Mouse (Mus musculus) heart, postnatal 0 days (tissue): ENCODE measurements at regions not wholly inside any gene's neighbourhood (a gene's known extent, or its start where the extent isn't known, plus 50 kb on each side); places are given as distances from the start of the nearest gene placed in this dataset.
A peak's percentile ranks its signal among the peaks of the same experiment; 100 is the strongest.
"Not testable (repeated sequence)": the region's sequence is repeated elsewhere in the genome, so short reads cannot be mapped to it uniquely, and the experiment has no call there.

Experiments used
- ATAC-seq: fragments of 200-750 bp; cut with Nextera tagmentation; 2 replicates; pipeline ENCODE4 v1.8.0; 2017; ENCODE audit warnings: low read depth, moderate number of reproducible peaks, moderate library complexity; ENCODE audit not compliant: insufficient read depth
- DNase-seq: peaks from one replicate; pipeline ENCODE4 v3.0.0-alpha.2; 2016; ENCODE audit warnings: low spot score
- H3K27ac ChIP-seq: fragments of 300-500 bp; sonication (generic); 2 replicates; pipeline ENCODE4 v1.5.1; 2014; ENCODE audit warnings: low read depth, mild to moderate bottlenecking
- H3K27me3 ChIP-seq: fragments of 300-500 bp; sonication (generic); 2 replicates; pipeline ENCODE4 v1.6.1; 2014; ENCODE audit warnings: low read length, mixed read lengths; ENCODE audit not compliant: control insufficient read depth, insufficient read depth
- H3K36me3 ChIP-seq: fragments of 300-500 bp; sonication (generic); replicated peaks from 2 replicates; pipeline ENCODE4 v1.6.1; 2014; ENCODE audit warnings: low read length, mixed read lengths; ENCODE audit not compliant: control insufficient read depth, insufficient read depth
- H3K4me1 ChIP-seq: fragments of 300-500 bp; sonication (generic); 2 replicates; pipeline ENCODE4 v1.6.1; 2014; ENCODE audit warnings: antibody characterized with exemption; ENCODE audit not compliant: control insufficient read depth, insufficient read depth
- H3K4me2 ChIP-seq: fragments of 300-500 bp; sonication (generic); 2 replicates; pipeline ENCODE4 v1.6.1; 2014; ENCODE audit warnings: low read depth, mild to moderate bottlenecking, low read length, moderate library complexity
- H3K4me3 ChIP-seq: fragments of 300-500 bp; sonication (generic); 2 replicates; pipeline ENCODE4 v1.5.1; 2014; ENCODE audit warnings: low read depth, low read length
- H3K9ac ChIP-seq: fragments of 300-500 bp; sonication (generic); replicated peaks from 2 replicates; pipeline ENCODE4 v1.6.1; 2014; ENCODE audit warnings: low read depth, low read length, mixed read lengths
- H3K9me3 ChIP-seq: fragments of 300-500 bp; sonication (generic); replicated peaks from 2 replicates; pipeline ENCODE4 v1.6.1; 2016; ENCODE audit warnings: low read length; ENCODE audit not compliant: control insufficient read depth
- CTCF ChIP-seq: IDR thresholded peaks from 2 replicates; pipeline ENCODE4 v1.5.1; 2016; ENCODE audit warnings: antibody characterized with exemption, control low read depth, low read depth
- EP300 ChIP-seq: IDR thresholded peaks from 2 replicates; pipeline ENCODE4 v1.6.1; 2016; ENCODE audit warnings: antibody characterized with exemption, low read depth
- WGBS: fragments of 180-500 bp; shearing (Covaris S2); extraction: QIAGEN DNeasy Blood & Tissue Kit; methylation state at CpG from one replicate; pipeline ENCODE4 v1.1.7; 2014; 5-methylcytosine and 5-hydroxymethylcytosine counted together

DNA sequence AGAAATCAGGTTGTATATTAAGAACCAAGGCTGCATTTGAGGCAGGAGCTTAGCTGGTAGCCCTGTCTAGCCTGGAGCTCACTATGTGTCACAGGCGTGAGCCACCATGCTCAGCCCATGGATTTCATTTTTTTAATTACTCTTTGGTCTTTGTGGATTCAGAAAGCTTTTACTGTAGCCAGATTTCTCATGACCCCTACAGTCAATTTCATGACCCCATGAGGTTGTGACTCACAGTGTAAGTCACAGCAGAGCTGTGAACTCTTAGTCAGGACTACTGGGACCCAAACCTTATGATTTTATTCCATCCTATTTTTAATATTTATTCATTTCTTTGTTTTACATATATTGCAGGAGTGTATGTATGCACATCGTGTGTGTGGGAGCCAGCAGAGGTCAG is 61.9 kb upstream of the Akap13 start:
- Histone ChIP-seq H3K4me3 (no peak overlapping the region), H3K9ac (no peak overlapping the region), H3K4me2 (no peak overlapping the region), H3K4me1 (peaks cover 24% of the 10 kb centered on the region; the same call in 1 of the 2 replicates), H3K9me3 (no peaks in the 10 kb centered on the region), H3K27ac (no peak overlapping the region), H3K27me3 (no peaks in the 10 kb centered on the region), H3K36me3 (no peaks in the 10 kb centered on the region)
- WGBS: 95% methylated on average over 2 of the region's 2 CpGs
- ATAC-seq: no peak
- DNase-seq: no peak
- no peak for TF ChIP-seq EP300
- no peak for TF ChIP-seq CTCF

GRCm38 (mm10) chr7:75394866-75395580 is 60.3 kb upstream of the Akap13 start:
- Histone ChIP-seq H3K4me2 (no peak overlapping the region), H3K4me1 (peaks cover 28% of the 10 kb centered on the region; the same call in 1 of the 2 replicates), H3K9ac (0 out of 2 replicates have a peak overlapping the region, but pooled peaks have one; percentile 11), H3K36me3 (no peaks in the 10 kb centered on the region), H3K27me3 (no peaks in the 10 kb centered on the region), H3K9me3 (no peaks in the 10 kb centered on the region), H3K27ac (peak overlapping the region; percentile 64), H3K4me3 (no peak overlapping the region)
- WGBS: 17% methylated on average over 8 of the region's 8 CpGs
- DNase-seq (peak; percentile 78), ATAC-seq (0 out of 2 replicates have a peak, but pooled peaks have one; percentile 42)
- no peak for TF ChIP-seq EP300
- TF ChIP-seq CTCF: no peak

DNA sequence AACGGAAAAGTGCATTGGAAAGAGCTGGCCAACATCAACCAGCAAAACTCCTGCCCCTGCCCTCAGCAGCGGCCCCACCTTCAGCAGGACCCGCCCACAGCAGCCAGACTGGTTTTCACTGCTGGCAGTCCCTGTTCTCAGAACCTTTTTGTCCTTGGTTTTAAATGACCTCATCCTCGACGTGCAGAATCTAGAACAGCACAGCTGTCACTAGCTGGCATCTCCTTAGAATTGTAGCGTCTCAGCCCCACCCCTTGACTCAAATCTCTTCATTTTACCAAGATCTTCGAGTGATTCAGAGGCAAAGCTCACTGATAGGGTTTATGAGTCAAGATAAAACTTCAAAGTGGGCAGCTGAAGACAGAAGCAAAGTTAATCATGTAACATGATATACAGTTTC is 57.8 kb upstream of the Akap13 start:
- no peak overlapping the region for H3K9ac ChIP-seq
- TF ChIP-seq EP300 (no peak), CTCF (no peak)
- peaks cover 38% of the 10 kb centered on the region; the same call in 1 of the 2 replicates for H3K4me1 ChIP-seq
- 6% methylated on average over 7 of the region's 7 CpGs for WGBS
- ATAC-seq: peak; percentile 25; the same call in 1 of the 2 replicates
- DNase-seq: peak; percentile 72
- peak overlapping the region; percentile 21; the same call in 1 of the 2 replicates for H3K4me2 ChIP-seq
- H3K36me3 ChIP-seq: no peaks in the 10 kb centered on the region
- H3K27ac ChIP-seq: peak overlapping the region; percentile 28
- no peaks in the 10 kb centered on the region for H3K9me3 ChIP-seq
- no peak overlapping the region for H3K4me3 ChIP-seq
- no peaks in the 10 kb centered on the region for H3K27me3 ChIP-seq

DNA sequence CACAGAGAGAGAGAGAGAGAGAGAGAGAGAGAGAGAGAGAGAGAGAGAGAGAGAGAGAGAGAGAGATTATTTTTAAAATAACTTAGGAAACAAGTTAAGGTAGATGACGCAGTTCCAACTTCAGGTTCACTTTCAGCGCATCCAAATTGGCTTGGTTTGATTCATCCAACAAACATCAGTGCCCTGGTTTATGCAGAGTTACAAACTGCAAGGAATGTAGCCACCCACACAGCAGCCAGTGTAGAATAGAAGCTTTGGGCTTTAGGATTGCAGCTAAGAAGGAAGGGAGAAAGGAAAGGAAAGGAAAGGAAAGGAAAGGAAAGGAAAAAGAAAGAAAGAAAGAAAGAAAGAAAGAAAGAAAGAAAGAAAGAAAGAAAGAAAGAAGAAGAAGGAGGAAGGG is 56.9 kb upstream of the Akap13 start:
- H3K9ac ChIP-seq, H3K27me3 ChIP-seq, H3K36me3 ChIP-seq, H3K4me3 ChIP-seq, ATAC-seq, DNase-seq, H3K9me3 ChIP-seq, H3K4me2 ChIP-seq: not testable (repeated sequence)
- 61% methylated on average over 2 of the region's 2 CpGs for WGBS
- Histone ChIP-seq H3K27ac (peak overlapping the region; percentile 28; the same call in 1 of the 2 replicates), H3K4me1 (peaks cover 38% of the 10 kb centered on the region; the same call in 1 of the 2 replicates)

DNA sequence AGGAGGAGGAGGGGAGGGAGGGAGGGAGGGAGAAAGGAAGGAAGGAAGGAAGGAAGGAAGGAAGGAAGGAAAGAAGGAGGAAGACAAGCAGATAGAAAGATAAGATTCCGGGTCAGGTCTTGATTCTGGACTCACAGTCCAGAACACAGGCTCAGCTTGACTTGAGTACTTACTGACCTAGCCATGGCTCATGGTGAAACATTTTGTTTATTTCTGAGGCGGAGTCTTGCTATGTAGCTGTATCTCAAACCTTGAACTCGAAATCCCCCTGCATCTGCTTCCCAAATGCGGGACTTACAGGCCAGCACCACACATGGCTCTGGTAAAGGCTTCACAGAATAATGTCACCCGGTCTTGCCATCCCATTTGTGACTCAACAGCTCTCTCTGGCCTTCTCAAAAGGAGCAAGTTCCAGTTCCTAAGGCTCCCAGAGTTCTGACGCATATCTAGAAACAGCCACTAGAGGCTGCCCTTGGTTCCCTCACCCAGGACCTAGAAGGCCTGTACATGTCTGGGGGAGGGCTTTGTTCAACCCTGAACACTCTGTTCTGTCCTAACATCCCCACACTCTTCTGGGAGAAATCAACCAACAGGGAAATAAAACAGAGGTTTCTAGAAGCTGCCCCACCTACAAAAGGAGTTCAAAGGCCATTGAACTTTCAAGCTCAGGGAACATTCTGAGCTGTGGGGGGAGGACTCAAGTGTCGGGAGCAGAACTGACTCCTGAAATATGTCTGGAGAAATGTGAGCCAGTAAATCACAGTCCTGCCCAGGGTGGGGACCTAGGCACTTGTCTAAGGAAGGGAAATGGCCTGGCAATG is 56.2 kb upstream of the Akap13 start:
- 40% methylated on average over 7 of the region's 7 CpGs for WGBS
- Histone ChIP-seq H3K4me3 (no peak overlapping the region), H3K27me3 (no peaks in the 10 kb centered on the region), H3K9me3 (no peaks in the 10 kb centered on the region), H3K9ac (no peak overlapping the region), H3K4me1 (peaks cover 36% of the 10 kb centered on the region; the same call in 1 of the 2 replicates), H3K27ac (peak overlapping the region; percentile 79), H3K4me2 (no peak overlapping the region), H3K36me3 (no peaks in the 10 kb centered on the region)
- TF ChIP-seq CTCF (peak; percentile 85), EP300 (no peak)
- DNase-seq (peak; percentile 88), ATAC-seq (peak; percentile 89)
